Mouse (Mus musculus) kidney, postnatal 10 days (tissue): ENCODE data around the gene Rnf157.

ENCODE experiments used
- DNase-seq: peaks from one replicate; pipeline ENCODE4 v3.0.0; 2021; ENCODE audit warnings: mixed read lengths

The Rnf157 gene

DNA sequence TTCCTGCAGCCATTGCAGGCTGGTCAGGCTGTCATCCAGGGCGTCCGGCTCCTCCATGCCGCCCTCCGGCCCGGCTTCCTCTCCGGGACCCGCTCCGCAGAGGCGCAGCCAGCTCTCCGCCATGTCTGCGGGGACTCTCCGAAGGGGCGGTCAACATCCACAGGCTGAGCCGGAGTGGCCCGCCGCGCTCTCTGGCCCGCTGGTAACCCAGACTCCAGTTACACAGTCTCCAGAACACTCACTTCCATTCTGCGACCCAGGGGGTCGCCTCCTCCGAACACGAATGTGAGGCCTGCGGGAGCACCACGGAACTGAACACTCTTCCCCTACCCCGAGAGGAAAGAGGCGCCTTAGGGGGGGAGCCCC is 78.4 kb downstream of the Rnf157 start:
- DNase-seq: no peak

DNA sequence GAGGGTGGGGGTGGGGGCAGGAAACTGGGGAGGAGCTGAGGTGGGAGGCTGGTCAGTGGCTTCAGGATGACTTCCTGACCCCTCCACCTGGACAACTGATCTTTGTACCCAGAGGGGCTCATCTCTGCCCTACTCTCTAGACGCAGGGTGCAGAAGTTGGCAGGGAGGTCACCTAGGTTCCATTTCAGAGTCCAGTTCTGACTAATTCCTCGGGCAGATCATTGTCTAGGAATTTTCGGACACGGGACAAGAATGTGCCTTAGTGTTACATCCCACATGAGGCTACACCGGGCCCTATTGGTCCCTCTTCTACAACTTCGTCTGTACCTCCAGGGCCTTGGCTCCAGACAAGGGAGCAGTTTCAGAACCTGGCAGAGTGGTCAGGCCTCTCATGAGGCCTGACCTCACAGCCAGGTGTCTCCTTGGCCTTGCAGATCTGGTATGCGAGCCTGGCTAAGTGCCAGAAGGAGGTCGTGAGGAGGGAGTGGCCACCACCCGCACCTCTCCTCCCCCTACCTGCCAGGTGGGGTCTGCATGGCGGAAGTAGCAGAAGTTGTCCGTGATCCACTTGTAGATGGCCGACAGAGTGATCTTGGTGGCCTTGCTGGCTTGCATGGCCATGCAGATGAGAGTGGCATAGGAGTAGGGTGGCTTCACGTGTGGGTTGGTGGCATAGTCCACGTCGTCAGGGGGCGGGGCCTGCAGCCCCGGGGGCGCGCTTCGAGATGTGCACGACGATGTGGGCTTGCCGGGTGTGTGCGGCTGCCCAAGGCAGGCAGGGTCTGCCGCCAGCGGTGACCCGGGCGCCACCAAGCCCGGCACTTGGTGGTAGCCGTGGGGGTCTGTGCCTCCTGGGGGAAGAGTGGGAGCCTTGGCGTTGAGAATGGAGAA is 79.1 kb downstream of the Rnf157 start:
- DNase-seq: peak; percentile 60

DNA sequence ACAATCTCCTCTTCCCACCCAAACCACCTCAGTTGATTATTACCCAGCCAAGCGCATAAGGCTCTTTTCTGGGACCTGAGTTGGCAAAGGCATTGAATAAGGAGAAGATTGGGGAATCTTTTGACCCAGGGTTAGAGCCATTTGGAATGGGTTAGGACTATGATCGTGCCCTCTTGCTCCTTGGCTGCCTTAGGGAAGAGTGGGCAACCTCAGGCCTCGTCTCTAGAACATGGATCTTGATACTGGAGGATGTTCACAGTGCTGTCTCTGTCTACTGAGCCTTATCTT is 79.9 kb downstream of the Rnf157 start:
- DNase-seq: no peak

DNA sequence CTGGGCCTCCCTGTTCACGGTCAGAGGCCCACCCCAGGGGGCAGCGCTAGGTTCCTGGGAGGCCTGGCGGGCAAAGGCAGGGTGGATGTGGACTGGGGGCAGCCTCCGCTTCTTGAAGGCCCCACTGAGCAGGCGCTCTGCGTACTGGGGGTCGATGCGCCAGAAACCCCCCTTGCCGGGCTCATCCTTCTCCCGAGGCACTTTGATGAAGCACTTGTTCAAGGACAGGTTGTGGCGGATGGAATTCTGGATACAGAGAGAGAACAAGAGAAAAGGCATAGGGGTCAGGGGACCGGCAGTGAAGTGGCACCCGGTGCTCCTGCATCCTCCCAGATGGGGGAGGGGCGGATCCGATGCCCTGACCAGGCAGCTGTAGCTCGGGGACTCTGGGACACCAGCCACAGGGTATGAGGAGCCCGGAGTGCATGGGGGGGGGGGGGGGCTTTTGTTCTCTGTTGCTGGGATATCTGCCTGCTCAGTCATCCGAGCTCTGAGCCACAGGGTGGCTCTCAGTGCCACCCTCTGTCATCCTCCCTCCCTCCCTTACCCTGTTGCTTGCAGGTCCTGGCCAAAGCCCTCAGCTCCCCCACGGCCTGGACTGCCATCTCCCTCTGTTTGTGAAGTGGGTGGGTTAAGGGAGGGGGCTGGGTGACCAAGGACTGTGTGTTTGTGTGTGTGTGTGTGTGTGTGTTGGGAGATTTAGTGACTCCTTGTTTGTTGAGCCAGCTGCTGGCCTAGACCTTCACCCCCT is 80.4 kb downstream of the Rnf157 start:
- DNase-seq: peak; percentile 67

DNA sequence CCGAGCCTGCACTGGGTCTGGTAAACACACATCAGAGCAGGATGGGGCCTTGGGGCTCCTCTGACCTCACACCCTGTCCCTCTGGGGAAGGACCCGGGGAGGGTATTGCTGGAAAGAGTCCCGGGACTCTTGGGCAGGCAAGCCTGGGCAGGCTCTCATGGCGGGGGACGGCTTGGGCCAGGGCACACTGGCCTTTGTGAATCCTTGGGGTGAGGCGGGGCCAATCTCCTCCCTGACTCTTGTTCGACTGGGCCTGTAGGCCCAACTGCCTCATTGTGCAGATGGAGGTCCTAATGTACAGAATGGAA is 82.7 kb downstream of the Rnf157 start:
- DNase-seq: no peak

DNA sequence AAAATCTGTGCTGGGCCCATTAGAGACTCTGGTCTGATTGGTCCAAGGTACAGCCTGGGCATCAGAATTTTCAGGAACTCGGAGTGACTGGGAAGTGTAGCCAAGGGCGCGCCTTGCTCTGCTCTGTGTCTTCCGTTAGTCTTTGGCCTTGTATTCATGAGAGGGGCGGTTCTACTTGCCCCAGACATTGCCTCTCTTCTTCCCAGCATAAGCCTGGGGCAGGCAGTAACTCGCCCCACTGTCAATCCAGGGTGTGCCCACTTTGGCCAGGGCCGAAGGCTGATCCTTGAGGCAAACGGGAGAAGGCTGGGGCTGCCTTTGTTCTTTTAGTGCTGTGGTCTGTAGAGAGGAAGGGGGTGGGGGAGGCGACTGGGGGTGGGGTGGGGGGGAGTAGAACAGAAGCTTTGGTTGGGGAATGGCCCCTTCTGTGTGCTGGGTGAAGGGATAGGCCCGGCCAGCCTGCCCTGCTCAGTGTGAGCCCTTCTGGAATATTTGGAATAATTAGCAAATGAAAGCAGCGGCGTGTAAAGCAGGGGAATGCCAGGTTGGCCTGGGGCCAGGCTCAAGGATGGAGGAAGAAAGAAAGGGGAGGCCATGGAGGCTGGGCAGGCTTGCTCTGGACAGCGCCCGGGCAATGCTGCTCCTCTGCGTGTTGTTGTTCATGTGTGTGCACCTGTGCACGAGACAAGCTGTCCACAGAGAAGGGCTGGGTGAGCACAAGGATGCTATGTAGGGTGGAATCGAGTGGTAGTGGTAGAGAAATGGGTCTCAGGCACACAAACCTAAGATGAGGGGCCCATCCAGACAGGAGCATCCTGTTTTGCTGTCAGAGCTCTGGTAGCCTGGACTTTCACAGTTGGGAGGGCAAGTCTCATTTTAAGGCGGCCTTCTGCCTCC is 83.3 kb downstream of the Rnf157 start:
- DNase-seq: peak; percentile 77

DNA sequence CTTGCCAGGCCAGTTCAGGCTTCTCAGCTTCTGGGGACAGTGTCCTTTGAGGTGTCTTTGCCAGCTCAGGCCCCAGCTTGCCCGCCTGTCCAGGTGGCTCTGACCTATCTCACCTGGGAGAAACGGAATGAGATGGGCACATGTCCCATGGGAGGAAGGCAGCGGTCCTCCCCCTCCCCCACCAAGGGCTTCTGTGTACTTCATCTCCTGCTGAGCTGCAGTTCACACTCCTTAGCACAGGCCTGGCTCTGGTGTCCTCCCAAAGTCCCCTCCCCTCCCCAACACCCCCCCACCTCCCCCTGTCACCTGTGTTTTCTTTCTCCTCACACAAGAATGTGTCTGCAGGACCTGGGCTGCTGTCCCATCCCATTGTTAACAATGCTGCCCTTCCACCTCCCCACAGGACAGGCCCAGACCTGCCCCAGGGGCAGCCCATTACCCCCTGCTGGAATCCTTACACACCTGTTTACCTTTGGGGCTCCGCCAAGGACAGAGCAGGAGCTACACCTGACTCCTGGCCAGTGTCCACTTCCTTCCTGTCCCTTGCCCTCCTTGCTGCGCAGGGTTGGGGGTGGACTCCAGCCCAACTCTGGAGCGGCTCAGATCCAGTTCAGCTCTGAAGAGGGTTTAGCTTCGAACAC is 85.7 kb downstream of the Rnf157 start:
- DNase-seq: peak; percentile 16

DNA sequence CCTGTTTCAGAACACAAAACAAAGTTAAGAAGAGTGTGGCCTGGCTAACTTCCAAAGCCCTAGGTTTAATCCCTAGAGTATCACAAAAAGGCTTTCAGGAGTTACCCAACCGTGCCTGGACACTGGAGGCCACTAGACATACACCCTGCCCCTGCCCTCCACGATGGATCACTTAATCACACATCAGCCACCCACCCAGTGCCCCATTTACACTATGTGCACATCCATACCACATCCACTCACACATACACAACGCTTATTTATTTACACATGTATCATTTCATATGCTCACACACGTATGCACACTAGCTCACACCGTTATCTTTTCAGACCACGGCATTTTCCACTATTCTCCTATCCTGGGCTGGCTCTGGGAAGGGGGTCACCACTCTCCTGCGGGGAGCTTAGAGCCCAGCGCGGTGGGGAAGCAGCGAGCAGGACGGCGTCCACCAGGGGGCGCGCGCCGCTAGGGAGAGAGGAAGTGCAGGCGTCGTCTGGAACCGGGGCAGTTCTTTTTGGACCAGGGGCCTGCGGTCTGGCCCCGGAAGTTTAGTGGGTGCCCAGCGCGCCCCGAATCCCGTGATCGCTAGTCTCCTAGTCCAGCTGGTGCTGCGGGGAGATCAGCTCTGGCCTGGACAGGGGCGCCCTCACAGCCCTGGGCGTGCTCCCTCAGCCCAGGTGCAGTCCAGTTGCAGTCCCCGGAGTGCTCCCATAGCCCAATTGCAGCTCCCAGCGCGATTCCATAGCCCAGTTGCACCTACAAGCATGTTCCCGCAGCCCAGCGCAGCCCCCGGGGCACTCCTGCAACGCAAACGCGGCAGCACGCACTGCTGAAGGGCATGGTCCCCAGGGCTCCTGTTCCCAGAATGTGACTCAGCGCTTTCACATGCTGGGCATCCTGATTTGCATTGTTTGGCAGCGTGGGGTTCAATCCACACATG is 93.8 kb downstream of the Rnf157 start:
- peak; percentile 94 for DNase-seq

DNA sequence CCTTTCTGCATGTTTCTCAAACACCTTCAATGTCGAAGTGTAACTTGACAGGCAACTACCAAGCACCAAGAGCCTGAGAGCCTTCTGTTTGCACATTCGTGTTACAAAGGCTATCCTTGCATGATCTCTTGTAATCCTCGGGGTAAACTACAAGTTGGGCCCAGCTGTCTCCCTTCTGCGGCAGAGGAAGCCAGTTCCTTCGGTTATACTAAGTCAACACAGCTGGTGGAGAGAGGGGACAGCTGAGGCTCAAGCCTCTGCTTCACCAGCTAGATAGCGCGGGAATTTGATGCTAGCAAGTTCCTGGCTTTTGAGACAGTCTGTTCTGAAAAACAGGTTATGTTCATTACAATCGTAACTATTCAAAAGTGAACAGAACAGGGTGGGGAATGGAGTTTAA is 100.5 kb downstream of the Rnf157 start:
- DNase-seq: peak; percentile 63

DNA sequence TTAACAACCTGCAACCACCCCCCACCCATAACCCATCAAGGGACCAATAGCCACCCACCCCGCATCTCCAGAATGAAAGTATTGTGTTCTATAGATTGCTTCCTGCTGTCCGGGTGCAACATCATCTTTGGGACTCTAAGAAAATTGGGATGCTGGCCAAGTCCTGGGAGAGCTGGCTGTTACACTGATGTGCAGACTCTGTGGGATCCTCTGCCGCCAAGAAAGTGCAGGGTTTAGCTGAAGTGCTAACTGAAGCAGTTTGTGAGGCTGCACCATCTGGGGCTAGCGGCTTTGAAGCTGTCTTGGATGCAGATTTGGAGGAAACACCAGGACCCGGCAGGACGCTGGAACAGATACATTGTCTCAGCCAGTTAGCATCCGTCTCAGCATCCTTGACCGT is 101.7 kb downstream of the Rnf157 start:
- DNase-seq: peak; percentile 59

DNA sequence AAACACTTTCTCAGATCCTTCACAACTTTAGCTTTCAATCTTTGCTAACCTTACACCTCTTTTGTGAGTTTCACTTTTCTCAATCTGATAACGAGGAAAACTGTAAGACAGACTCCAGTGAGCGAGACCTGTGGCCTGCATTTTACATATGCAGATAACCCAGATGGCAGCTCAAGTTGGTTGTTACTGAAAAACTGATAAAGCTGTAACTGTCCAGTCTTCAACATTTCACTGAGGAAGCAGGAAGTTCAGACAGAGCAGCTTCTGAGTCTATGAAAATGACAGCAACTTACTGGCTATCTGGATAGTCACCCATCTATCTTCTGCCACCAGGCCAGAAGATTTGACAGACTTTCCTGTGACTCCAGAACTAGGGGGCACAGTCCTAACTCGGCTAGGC is 103.2 kb downstream of the Rnf157 start:
- no peak for DNase-seq

DNA sequence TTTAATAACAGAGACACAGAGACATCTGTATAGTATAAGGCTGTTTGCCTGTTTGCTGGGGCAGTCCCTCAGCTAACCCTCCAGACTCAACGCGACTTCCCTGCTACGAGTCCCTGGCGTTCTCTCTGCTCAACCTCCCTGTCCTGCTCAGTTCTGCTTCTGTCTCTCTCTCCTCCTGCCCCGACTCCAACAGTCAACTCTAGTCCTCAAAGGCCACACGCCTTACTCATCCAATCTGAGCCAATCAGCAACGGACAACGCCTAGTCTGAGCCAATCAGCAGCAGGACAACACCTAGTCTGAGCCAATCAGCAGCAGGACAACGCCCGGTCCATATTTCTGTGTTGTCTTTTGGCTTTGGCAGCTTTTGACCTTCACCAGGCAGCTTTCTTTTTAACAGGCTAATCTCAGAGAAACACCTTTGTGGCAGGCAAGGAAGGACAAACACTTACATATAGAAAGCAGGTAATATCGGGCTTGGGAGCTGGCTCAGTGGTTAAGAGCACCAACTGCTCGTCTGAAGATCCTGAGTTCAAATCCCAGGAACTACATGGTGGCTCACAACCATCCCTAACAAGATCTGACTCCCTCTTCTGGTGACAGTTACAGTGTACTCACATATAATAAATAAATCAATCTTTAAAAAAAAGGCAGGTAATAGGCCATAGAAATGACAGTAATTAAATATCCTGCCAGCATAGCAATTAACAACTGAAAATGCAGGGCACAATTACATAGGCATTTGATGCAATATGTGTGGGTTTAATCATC is 104.9 kb downstream of the Rnf157 start:
- no peak for DNase-seq

DNA sequence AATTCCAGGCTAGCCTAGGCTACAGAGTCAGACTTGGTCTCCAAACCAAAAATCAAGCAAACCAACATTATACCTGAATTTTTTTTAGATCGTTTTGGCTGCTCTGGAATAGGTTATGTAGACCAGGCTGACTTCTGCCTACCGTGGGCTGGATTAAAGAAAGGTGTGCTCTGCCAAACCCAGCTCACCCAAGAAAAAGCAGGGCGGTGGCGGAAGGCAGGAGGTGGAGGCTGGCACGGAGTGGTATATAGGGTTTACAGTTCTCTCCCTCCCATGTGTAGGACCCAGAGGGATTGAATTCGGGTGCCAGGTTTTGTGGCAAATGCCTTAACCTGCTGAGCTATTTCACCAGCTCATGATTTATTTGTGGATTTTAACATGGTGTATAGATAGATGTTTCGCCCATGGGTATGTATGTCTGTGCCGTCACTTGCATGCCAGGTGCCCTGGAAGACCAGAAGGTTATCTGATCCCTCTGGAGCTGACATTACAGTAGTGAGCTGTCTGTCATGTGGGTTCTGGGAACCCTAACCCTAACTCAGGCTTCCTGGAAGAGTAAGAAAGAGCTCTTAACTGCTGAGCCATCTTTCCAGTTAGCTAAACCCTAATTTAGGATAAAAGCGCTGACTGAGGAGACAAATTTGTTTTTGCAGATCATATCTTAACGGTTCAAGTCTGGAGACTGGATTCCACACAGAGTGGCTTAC is 105.7 kb downstream of the Rnf157 start, which contains the start of gene Exoc7:
Gene Exoc7, minus strand, starts transcription at position 215 of the 707 bp plus-strand sequence.
- DNase-seq: no peak

DNA sequence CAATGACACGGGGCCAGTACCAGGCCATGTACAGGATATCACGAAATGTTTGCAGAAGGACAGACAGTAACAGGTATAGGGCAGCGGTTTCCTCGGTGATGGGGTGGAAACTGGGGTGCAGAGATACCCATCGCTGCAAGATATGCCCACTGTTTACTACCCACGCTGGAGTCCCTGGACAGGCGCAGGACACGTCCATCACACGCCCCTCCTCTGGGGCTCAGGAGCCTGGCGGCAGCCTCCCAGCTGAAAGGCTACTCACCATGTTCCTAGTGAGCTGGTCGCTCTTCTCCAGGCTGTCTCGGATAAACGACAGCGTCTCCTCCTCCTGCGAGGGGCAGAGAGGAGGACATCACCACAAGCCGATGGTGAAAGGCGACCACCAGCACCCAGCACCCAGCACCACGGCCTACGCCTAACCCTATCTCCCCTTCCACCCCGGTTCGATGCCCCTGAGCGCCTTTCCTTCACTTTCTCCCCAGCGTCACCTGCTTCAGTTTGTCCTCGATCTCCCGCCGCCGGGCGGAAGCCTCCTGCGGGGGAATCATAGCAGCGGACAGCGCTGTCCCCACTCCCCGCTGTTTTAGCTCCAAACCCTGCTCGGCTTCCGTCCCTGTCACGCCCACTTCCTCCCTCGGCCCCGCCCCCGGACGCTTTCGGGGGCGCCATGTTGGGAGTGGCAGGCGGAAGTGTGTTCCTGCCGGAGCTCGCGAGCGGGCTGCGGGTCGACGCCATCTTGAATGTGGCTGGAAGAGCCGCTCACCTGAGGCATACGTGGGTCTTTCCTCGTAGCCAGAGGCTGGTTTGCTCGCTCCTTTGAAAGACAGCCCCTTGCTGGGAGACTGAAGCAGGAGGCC is 106.5 kb downstream of the Rnf157 start:
- DNase-seq: peak; percentile 97

DNA sequence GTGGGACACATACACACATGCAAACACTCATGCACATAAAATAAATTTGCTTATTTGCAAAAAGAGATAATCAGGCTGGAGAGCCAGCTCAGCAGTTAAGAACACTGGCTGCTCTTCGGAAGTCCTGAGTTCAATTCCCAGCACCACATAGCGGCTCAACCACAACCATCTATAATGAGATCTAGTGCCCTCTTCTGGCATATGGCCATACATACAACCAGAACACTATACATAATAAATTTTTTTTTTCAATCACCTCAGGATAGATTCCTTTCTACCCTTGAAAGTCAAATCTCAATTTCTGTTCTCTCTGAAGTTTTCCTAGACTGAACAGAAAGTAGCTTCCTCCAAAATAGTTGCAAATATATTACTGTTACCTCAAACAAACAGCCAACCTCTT is 107.4 kb downstream of the Rnf157 start:
- no peak for DNase-seq

DNA sequence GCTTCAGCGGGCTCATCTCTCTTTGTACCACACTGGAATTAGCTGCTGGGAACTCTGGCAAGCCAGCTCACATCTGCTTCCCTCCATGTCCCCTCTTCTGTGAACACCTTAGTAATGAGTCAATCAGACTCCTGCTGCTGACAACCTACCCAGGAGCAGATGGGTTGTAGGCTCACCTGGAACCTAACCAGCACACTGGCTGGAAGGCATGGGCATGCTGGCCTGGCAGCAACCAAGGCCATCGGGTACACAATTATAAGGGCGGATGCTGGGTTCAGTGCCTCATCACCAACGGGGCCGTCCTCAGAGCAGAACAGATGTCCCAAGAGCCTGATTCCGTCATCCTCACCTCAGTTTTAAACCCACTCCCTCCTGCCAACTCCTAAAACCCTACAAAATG is 114.2 kb downstream of the Rnf157 start:
- no peak for DNase-seq

DNA sequence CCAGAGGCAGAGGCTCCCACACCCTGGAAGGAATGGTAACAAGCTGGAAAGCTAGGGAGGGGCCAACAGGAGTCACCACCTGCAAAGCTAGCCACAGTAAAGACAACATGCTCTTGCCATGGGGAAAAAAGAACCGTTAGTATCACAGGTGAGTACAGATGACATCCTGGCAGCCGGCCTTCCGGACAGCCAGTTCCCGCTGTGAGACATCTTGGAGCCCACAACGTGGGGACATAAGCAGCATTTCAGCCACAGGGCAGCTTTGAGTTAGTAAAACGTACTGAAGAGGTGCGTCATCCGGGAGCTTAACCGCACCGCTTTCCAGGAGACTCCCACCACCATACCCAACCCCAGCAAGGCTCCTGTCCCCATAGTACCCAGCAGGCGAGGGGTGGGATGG is 114.6 kb downstream of the Rnf157 start:
- no peak for DNase-seq

DNA sequence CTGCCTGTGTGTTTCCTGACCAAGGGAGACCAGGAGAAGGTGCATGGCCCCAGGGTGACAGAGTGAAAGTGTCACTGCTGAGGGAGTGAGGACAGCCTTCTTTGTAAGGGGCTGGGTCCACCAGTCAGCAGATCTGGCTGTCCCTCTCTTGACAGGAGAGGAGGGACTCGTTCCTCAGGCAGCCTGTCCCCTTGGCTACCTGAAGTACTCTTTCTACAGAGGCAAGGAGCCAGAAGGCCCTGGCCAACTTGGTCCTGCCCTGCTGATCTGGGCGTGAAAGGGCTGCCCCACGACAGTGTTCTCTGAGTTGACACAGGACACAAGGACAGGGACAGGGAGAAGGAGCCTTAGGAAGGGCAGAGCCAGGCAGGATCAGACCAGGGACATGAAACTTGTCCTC is 115.8 kb downstream of the Rnf157 start:
- DNase-seq: no peak

DNA sequence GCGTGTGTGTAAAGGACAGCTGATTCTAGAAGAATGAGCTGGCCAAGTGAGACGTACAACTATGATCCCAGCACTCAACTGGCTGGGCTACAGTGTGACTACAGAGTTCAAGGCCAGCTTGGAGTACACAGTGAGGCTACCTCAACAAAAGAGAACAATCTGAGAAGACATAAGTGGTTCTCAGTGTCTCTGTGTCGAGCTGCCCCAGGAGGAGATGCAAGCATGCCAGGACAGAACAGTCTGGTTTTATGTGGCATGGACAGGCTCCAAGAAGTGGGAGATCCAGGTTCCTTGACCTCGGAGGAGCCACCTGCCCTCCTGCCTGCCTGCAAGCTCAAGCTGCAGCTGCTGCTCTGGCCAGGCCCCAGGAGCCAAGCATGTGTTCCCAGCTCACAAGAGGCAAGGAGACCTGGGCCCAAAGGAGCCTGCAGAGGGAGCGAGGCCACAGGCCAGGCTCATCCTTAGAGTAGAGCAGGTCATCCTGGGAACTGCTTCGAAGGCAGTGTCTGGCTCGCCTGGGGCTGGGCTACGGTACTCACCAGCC is 116.6 kb downstream of the Rnf157 start:
- DNase-seq: no peak
